Mouse (Mus musculus) right cerebral cortex, adult 18-20 months (tissue): ENCODE results near the gene Amacr.
A peak's percentile ranks its signal among the peaks of the same experiment; 100 is the strongest.
"Not testable (repeated sequence)": the region's sequence is repeated elsewhere in the genome, so short reads cannot be mapped to it uniquely, and the experiment has no call there.

Source experiments
- DNase-seq: peaks from one replicate; pipeline ENCODE4 v3.0.0; 2022; ENCODE audit warnings: mixed read lengths

The Amacr gene

GRCm38 (mm10) chr15:10981377-10982063, at the start of gene Amacr:
TSS of gene Amacr (plus strand) at chr15:10981756.
- peak; percentile 92 for DNase-seq

DNA sequence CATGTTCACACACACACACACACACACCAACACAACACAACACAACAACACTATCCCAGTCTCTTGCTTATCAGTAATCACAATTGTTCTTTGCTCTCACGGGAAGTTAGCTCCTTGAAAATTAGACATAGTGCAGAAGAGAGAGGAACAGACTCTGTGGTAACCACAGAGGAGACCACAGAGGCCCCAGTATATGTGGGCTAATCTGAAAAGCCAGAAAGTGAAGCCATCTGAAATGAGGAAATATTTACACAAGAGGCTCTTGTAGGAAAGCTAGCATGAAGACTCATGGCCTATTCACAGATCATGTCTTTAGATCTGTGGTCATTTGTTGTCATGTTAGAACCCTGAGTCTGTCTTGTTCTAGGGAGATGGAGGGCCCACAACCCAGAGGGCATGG, 47.6 kb upstream of the Amacr start:
- DNase-seq = no peak

DNA sequence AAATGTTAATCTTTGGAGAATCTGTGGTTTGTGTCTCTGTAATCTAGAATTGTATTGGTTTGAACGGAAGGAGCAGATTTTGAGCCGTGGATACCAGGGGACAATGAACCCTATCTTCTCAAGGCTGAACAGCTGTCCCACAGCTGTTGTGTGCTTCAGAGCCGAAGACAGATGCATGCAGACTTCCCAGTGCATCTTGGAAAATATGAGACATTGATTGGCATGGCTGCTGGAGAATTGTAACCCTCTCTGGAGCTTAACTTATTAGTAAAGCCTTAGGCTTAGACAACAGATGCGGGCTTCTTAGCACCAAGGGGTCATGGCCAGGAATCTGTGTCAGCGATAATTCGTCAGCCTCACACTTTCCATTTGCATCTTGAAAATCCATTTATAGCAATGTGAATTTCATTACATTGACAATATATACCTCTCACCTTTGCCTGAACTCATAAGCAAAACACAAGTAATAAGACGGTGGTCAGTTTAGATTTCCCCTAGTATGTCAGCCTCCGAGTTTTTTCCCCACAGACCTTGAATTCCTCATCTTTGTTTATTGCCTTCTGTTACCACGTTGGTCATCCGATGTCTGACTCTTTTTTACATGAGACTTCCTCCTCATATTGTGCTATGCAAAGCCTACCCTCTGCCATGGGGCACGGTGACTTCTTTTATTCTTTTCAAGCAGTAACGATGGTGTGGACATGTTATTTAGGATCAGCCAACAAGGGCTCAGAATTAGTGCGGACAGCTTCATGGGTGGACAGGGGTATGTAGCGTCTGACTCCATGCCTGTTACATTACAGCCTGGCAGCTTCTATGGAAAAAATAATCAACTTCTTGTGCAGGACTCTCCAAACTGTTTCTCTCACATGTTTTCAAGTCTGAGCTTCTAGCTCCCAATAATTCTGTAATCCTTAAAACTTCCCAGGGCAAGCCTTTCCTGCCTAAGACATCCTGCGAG, 41.1 kb upstream of the Amacr start:
- DNase-seq = no peak

GRCm38 (mm10) chr15:10941901-10942300, 39.7 kb upstream of the Amacr start:
- DNase-seq = no peak

DNA sequence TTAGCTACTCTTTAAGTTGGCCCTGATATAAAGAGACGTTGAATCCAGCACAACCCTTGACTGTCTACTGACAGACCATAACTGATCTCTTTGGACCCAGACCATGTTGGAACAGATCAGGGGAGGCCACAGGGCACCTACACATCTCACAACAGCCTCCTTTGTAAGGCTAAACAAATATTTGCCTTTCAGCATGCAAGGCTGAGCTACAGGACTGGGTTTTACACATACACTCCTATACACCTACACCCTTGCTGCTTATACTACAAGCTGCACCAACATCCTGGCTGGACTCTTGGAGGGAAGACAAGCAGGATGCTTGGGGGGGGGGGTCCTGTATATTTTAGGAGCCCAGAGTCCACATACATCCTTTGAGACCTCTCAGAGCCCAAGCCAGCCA, 33.7 kb upstream of the Amacr start:
- DNase-seq = no peak

DNA sequence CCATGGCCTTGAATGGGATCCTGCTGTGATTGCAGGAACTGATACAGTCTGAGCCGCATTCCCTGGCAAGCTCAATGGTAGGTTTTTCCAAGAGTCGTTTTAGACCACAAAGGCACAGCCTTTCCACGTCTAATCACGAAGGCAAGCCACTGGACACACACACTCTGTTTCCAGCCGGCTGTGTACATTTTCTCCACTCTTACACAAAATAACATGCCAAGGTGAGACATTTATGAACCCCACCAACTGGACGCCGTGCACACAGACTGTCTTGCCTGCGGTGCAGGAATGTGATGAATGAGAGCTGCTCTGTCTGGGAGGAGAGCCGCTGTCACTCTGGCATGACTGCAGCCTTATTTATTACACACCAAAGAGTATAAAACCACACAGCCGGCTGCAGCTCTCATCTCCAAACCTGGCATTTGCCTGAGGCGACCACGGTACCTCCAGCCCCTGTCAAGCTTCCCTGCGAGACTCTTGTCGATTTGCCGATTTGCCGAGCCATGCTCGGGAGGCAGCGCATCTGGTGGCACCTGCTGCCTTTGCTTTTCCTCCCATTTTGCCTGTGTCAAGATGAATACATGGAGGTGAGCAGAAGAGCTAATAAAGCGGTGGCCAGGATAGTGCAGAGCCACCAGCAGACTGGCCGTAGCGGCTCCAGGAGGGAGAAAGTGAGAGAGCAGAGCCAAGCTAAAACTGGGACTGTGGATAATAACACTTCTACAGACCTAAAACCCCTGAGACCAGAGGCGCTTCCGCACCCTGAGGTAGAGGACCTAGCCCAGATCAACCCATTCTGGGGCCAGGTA, 29.4 kb upstream of the Amacr start, which contains the start of gene C1qtnf3:
Gene C1qtnf3 (plus strand): TSS at position 382 of the 809 bp plus-strand sequence.
- DNase-seq = no peak

GRCm38 (mm10) chr15:10952760-10953305, 28.7 kb upstream of the Amacr start:
- DNase-seq = no peak

GRCm38 (mm10) chr15:10953465-10953864, 28.1 kb upstream of the Amacr start:
- no peak for DNase-seq

DNA sequence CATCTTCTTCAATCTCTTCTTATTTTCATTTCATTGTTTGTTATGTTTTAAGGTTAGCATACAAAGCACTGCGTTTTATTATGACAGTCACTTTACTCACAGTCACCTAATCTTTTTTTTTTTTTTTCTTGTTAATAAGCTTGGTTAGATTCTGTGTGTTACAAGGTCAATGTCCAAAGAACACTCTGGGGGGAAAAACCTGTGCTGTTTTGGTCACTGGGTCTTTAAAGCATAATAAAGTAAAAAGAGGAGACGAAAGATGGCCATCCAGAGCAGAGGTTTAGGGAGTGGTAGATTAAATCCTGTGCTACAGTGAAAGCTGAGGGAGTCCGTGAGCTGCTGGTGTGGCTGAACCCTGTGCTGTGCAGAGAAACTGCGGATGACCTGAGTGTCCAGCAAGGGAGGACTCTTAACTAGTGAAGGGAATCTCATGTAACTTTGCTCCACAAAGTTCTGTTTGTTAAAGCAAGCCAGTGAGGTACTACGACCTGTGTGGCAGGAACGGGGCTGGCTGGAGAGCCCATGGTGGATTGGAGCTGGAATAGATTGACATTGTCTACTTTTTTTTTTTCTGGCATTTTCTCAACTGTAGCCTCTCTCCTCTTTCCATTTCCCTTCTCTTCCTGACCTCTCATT, 27.1 kb upstream of the Amacr start:
- no peak for DNase-seq

DNA sequence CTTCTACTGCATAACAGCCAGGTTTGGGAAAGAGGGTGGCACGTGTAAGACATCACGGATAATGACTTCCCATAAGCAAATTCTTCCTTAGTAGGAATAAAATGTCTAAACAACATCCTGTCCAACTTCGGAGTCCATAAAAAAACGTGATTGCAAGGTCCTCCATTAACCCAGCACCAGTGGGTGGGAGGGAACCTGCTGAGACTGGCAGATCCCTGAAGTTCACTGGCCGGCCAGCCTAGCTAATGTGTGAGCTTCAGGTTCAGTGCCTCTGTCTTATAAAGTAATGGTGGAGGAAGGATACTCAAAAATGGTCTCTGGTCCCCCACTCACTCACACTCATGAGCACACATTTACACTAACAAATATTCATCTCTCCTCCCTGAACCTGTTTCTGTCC, 26.4 kb upstream of the Amacr start:
- no peak for DNase-seq

DNA sequence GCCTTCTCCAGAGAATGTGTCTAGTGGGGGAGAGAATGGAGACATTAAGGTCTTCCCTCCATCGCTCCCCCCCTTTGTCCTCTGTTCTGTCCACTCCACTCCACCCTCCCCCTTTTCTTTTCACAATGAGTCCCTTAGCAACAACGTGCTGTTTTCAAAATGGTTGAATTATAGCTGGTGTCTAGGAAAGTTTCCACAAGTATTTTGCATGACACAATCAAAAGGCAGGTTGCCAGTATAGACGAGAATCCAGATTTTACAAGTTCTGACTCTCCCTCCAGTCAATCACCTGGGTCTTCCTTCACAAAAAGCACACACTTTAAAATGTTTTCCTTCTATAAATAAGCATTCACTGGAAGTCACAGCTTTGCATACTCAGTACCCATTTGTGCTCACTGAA, 24.9 kb upstream of the Amacr start:
- DNase-seq = no peak

DNA sequence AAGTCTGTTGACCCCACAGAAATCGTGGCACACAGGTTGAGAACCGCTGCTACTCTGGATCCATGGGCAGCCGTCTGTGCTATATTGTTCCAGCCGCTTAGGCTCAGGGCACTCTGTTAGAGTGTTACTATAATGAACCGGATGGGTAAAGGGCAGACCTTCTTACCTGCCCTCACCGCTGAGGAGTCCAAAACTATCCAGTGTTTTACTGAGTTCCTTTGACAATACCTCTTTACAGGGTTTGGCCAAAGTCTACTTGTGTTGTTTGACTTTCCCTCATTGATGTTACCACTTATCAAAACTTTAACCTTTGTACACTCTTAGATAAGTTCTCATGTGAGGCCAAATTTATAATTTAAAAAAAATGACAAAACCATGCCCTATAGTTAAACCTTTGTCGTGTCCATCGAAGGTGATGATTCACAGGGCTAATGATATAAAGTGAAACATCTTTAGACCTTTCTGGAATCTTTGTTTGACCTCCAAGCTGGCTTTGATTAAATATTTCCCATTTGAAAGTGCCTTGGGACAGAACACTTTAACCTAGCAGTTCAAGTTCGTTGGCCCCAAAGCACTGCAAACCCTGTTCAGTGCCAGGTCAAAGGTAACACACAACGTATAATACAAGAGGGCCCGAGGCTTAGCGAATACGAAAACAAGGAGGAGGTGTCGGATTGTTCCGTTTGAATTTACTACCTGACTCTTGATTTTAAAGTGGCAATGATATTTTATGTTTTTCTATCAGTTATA, 22.1 kb upstream of the Amacr start:
- DNase-seq = no peak

GRCm38 (mm10) chr15:10960267-10960666, 21.3 kb upstream of the Amacr start:
- DNase-seq = no peak

- no peak for DNase-seq
Observed at GRCm38 (mm10) chr15:10962601-10963000, 19.0 kb upstream of the Amacr start.

DNA sequence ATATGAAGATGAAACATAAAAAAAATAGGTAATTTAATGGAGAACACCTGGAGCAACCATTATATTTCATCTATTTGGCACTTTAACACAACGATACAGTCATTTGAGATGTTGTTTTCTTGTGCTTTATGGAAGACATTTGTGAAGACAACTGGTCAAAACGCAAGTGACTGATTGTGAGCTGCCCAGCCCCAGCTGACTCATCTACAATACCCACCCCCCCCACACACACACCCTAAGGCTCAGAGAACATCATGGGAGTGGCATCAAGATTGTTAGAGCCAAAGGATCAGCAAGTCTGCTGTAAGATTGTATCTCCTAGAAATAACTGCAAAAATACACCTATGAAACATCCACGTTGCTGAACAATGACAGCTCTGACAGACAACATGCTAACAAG, 12.1 kb upstream of the Amacr start:
- no peak for DNase-seq

GRCm38 (mm10) chr15:10970777-10971176, 10.8 kb upstream of the Amacr start:
- no peak for DNase-seq

DNA sequence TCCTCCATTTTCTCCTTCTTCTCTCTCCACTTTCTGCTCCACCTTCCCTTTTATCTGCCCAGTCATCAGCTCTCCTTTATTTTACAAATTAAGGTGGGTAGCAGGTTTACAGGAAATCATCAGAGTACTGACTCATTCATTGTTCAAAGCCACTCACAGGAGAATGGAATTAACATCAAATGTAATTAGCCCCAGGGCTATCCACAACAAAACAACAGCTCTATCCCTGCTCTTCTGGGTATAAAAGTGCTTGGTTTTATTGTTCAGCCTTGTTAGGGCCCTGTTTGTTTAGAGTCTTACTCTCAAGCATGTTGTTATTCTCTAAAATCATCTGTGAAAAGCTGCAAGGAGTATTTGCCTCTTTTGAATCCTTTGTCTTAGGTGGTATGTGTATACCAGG, 4.4 kb upstream of the Amacr start:
- DNase-seq = no peak

- no peak for DNase-seq
Observed at GRCm38 (mm10) chr15:10980712-10981111, 844 bp upstream of the Amacr start.

- no peak for DNase-seq
Observed at GRCm38 (mm10) chr15:10982064-10982435, 494 bp downstream of the Amacr start.

GRCm38 (mm10) chr15:10985756-10986155, 4.2 kb downstream of the Amacr start:
- no peak for DNase-seq

DNA sequence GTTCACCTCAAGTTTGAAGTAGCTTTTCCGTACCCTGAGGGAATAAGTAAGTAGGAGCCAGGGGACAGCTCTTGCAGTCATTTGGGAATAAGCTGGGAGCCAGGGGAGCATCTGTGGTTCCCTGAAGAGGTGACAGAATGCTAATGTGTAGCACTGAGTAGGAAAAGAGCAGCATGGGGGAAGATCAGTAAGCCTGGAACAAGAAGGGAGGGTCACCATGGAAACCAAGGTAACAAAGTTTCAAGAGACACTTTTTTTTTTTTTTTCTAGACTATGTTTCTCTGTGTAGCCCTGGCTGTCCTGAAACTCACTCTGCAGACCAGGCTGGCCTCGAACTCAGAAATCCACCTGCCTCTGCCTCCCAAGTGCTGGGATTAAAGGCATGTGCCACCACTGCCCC, 4.9 kb downstream of the Amacr start:
- DNase-seq = not testable (repeated sequence)

DNA sequence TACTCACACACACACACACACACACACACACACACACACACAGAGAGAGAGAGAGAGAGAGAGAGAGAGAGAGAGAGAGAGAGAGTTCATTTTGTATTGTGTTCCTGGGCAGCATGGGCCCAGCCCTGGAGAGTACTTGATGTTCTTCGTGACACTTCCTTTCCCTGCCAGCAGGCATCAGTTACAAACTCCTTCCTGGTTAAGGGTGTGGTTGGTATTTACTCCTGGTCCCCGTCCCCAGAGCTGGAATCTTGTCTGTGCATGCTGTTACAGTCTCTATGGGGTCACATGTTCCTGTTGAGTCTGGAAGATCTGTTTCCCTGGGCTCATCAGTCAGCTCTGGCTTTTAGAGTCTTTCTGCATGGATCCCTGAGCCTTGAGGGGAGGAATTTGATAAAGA, 8.9 kb downstream of the Amacr start:
- no peak for DNase-seq
